In genomic region chr7:80215398-80215797, GRCm38 (mm10) we compare ENCODE assay signal across 8 mouse cellular contexts. TPM values are rescaled to one million over a fixed set of nuclear protein-coding genes. Genes with fewer than 3 reads are reported as not detected.
DNase-seq lines count a peak whose midpoint lies in the region; ATAC-seq and TF ChIP-seq lines count a peak whose summit lies in the region.

No protein-coding gene starts in this region.

- H3K4me1 ChIP-seq in E14TG2a.4 (replicated peaks; ENCODE audit: low read depth, low read length), result peaks cover 93% of the 10 kb centered on the region
- H3K4me1 ChIP-seq in heart, embryonic 13.5 days, result peaks cover 21% of the 10 kb centered on the region
- peaks cover 15 to 26% of the 10 kb centered on the region in 2 experiments for H3K4me1 ChIP-seq in liver, embryonic 14.5 days (replicated peaks; ENCODE audit: control insufficient read depth in 2 of 2, insufficient read depth in 2 of 2, low read length in 1 of 2)
- H3K4me1 ChIP-seq in neural tube, embryonic 12.5 days, result 0 out of 2 replicates have a peak, but pooled peaks cover 7% of the 10 kb centered on the region
- no peaks in the 10 kb centered on the region for H3K4me1 ChIP-seq in stomach, postnatal 0 days (replicated peaks; ENCODE audit: control insufficient read depth, insufficient read depth)

- H3K9me3 ChIP-seq in E14TG2a.4 (ENCODE audit: low read length), result no peaks in the 10 kb centered on the region
- H3K9me3 ChIP-seq in heart, embryonic 13.5 days, result no peaks in the 10 kb centered on the region
- H3K9me3 ChIP-seq in liver, embryonic 14.5 days (ENCODE audit: control insufficient read depth, low read length), result no peaks in the 10 kb centered on the region
- no peaks in the 10 kb centered on the region for H3K9me3 ChIP-seq in neural tube, embryonic 12.5 days
- H3K9me3 ChIP-seq in stomach, postnatal 0 days (ENCODE audit: control insufficient read depth, low read length), result no peaks in the 10 kb centered on the region

- peaks cover 99% of the 10 kb centered on the region for H3K36me3 ChIP-seq in E14TG2a.4 (ENCODE audit: insufficient read depth, low read length)
- peaks cover 70% of the 10 kb centered on the region for H3K36me3 ChIP-seq in heart, embryonic 13.5 days
- H3K36me3 ChIP-seq in liver, embryonic 14.5 days (replicated peaks; ENCODE audit: control insufficient read depth, insufficient read depth, low read depth), result peaks cover 79% of the 10 kb centered on the region
- H3K36me3 ChIP-seq in neural tube, embryonic 12.5 days, result peaks cover 61% of the 10 kb centered on the region
- peaks cover 25% of the 10 kb centered on the region for H3K36me3 ChIP-seq in stomach, postnatal 0 days (ENCODE audit: control insufficient read depth, insufficient read depth, low read length)

- TF ChIP-seq CTCF in E14TG2a.4 (conservative IDR thresholded peaks at IDR 0.05; ENCODE audit: low read length), result peak; percentile 79
- TF ChIP-seq CTCF in liver, embryonic 14.5 days (IDR thresholded peaks at IDR 0.05; ENCODE audit: low read depth), result peak; percentile 98
- TF ChIP-seq CTCF in stomach, postnatal 0 days (IDR thresholded peaks at IDR 0.05; ENCODE audit: low read depth), result peak; percentile 89

- no peak for TF ChIP-seq EP300 in liver, embryonic 14.5 days (IDR thresholded peaks at IDR 0.05; ENCODE audit: low read depth)
- TF ChIP-seq EP300 in stomach, postnatal 0 days (optimal IDR thresholded peaks at IDR 0.05), result no peak

- 33% methylated on average over 4 of the region's 4 CpGs for WGBS in heart, embryonic 13.5 days
- 31% methylated on average over 4 of the region's 4 CpGs for WGBS in liver, embryonic 14.5 days (ENCODE audit: insufficient replicate concordance)
- 37% methylated on average over 4 of the region's 4 CpGs for WGBS in neural tube, embryonic 12.5 days
- WGBS in stomach, postnatal 0 days, result 26% methylated on average over 4 of the region's 4 CpGs

- peak; percentile 82 for ATAC-seq in erythroid progenitor cell, adult 5-6 weeks (replicated peaks; ENCODE audit: low FRiP score, poor library complexity, severe bottlenecking)
- ATAC-seq in heart, embryonic 13.5 days (ENCODE audit: extremely low read depth, insufficient number of reproducible peaks, low FRiP score, low TSS enrichment), result no peak
- peak; percentile 64 for ATAC-seq in liver, embryonic 14.5 days (ENCODE audit: insufficient read depth)
- peak; percentile 85 for ATAC-seq in neural tube, embryonic 12.5 days (ENCODE audit: low FRiP score, low read depth)
- ATAC-seq in stomach, postnatal 0 days (ENCODE audit: low FRiP score, low TSS enrichment), result peak; percentile 77

- 0 out of 2 replicates have a peak overlapping the region, but pooled peaks have one; percentile 58 for H3K9ac ChIP-seq in heart, embryonic 13.5 days
- H3K9ac ChIP-seq in liver, embryonic 14.5 days (replicated peaks), result peak overlapping the region; percentile 38
- H3K9ac ChIP-seq in neural tube, embryonic 12.5 days, result 0 out of 2 replicates have a peak overlapping the region, but pooled peaks have one; percentile 26
- no peak overlapping the region for H3K9ac ChIP-seq in stomach, postnatal 0 days (ENCODE audit: low read length)

- H3K27me3 ChIP-seq in E14TG2a.4 (ENCODE audit: insufficient read depth, low read length), result no peaks in the 10 kb centered on the region
- no peaks in the 10 kb centered on the region for H3K27me3 ChIP-seq in heart, embryonic 13.5 days (replicated peaks)
- no peaks in the 10 kb centered on the region for H3K27me3 ChIP-seq in liver, embryonic 14.5 days (ENCODE audit: control insufficient read depth, insufficient read depth, low read length)
- H3K27me3 ChIP-seq in neural tube, embryonic 12.5 days (replicated peaks), result no peaks in the 10 kb centered on the region
- H3K27me3 ChIP-seq in stomach, postnatal 0 days (ENCODE audit: control insufficient read depth, insufficient read depth, low read length), result no peaks in the 10 kb centered on the region

- 0 out of 2 replicates have a peak overlapping the region, but pooled peaks have one; percentile 10 for H3K4me3 ChIP-seq in E14TG2a.4 (replicated peaks; ENCODE audit: low read length)
- no peak overlapping the region for H3K4me3 ChIP-seq in heart, embryonic 13.5 days
- H3K4me3 ChIP-seq in liver, embryonic 14.5 days (ENCODE audit: insufficient read depth in 1 of 2, low read depth in 2 of 2, low read length in 2 of 2), result no peak overlapping the region
- no peak overlapping the region for H3K4me3 ChIP-seq in neural tube, embryonic 12.5 days
- H3K4me3 ChIP-seq in stomach, postnatal 0 days (ENCODE audit: low read depth, low read length), result no peak overlapping the region

- DNase-seq in c-Kit-negative CD71-positive TER-119-positive erythroid progenitor cells, embryonic 14.5 days (ENCODE audit: low read depth, low spot score), result peak; percentile 75
- peak; percentile 89 for DNase-seq in kidney, postnatal 10 days
- DNase-seq in liver, embryonic 14.5 days (ENCODE audit: low read depth in 3 of 3, low spot score in 3 of 3), result no peak
- peak; percentile 82 for DNase-seq in stomach, postnatal 0 days (ENCODE audit: low spot score)

- H3K4me2 ChIP-seq in heart, embryonic 13.5 days, result no peak overlapping the region
- H3K4me2 ChIP-seq in liver, embryonic 14.5 days (ENCODE audit: low read depth), result no peak overlapping the region
- no peak overlapping the region for H3K4me2 ChIP-seq in neural tube, embryonic 12.5 days (replicated peaks)
- H3K4me2 ChIP-seq in stomach, postnatal 0 days (replicated peaks; ENCODE audit: low read depth), result no peak overlapping the region

- no peak overlapping the region for H3K27ac ChIP-seq in heart, embryonic 13.5 days (replicated peaks)
- H3K27ac ChIP-seq in liver, embryonic 14.5 days, result peak overlapping the region; percentile 54
- no peak overlapping the region for H3K27ac ChIP-seq in neural tube, embryonic 12.5 days
- H3K27ac ChIP-seq in stomach, postnatal 0 days (replicated peaks), result no peak overlapping the region

RNA-seq across cellular contexts. Expression of gene Cib1, which starts 17.2 kb away (rescaled TPM):
- 69.2 and 73.8 TPM in 2 replicates for total RNA-seq in erythroid progenitor cell, adult 5-6 weeks (2015; ENCODE audit: low replicate concordance)
- total RNA-seq in erythroid progenitor cell, adult 5-6 weeks (2017; ENCODE audit: low replicate concordance), result 70.2 and 70.4 TPM in 2 replicates
- 54.2 and 57.9 TPM in 2 replicates for polyA plus RNA-seq in heart, embryonic 13.5 days (2015; fragmentation: Nextera tagmentation; extraction: Ambion mirVana)
- 43.1 and 45.9 TPM in 2 replicates for polyA plus RNA-seq in liver, embryonic 14.5 days (2012; rRNA removed)
- polyA plus RNA-seq in liver, embryonic 14.5 days (2014; fragmentation: Nextera tagmentation; extraction: Ambion mirVana), result 90.6 and 94.2 TPM in 2 replicates
- 43.1 and 47.5 TPM in 2 replicates for polyA plus RNA-seq in neural tube, embryonic 12.5 days (2016; fragmentation: Nextera tagmentation; extraction: Ambion mirVana)
- 187 and 189 TPM in 2 replicates for polyA plus RNA-seq in stomach, postnatal 0 days (2015; fragmentation: Nextera tagmentation; extraction: Ambion mirVana)

RNA-seq across cellular contexts. Expression of gene Gdpgp1, which starts 17.3 kb away (rescaled TPM):
- total RNA-seq in erythroid progenitor cell, adult 5-6 weeks (2015; ENCODE audit: low replicate concordance), result 1.3 and 5.4 TPM in 2 replicates
- 0.08 and 0.64 TPM in 2 replicates for total RNA-seq in erythroid progenitor cell, adult 5-6 weeks (2017; ENCODE audit: low replicate concordance)
- polyA plus RNA-seq in heart, embryonic 13.5 days (2015; fragmentation: Nextera tagmentation; extraction: Ambion mirVana), result 3.3 and 3.7 TPM in 2 replicates
- polyA plus RNA-seq in liver, embryonic 14.5 days (2012; rRNA removed), result 1.3 TPM in 2 replicates
- polyA plus RNA-seq in liver, embryonic 14.5 days (2014; fragmentation: Nextera tagmentation; extraction: Ambion mirVana), result 1.1 and 1.2 TPM in 2 replicates
- polyA plus RNA-seq in neural tube, embryonic 12.5 days (2016; fragmentation: Nextera tagmentation; extraction: Ambion mirVana), result 4.9 and 5.0 TPM in 2 replicates
- polyA plus RNA-seq in stomach, postnatal 0 days (2015; fragmentation: Nextera tagmentation; extraction: Ambion mirVana), result 2.9 and 3.2 TPM in 2 replicates

RNA-seq across cellular contexts. Expression of gene Sema4b, which starts 28.8 kb away (rescaled TPM):
- total RNA-seq in erythroid progenitor cell, adult 5-6 weeks (2015; ENCODE audit: low replicate concordance), result 106 and 122 TPM in 2 replicates
- 105 and 126 TPM in 2 replicates for total RNA-seq in erythroid progenitor cell, adult 5-6 weeks (2017; ENCODE audit: low replicate concordance)
- polyA plus RNA-seq in heart, embryonic 13.5 days (2015; fragmentation: Nextera tagmentation; extraction: Ambion mirVana), result 9.9 and 11.3 TPM in 2 replicates
- polyA plus RNA-seq in liver, embryonic 14.5 days (2012; rRNA removed), result 6.1 and 6.4 TPM in 2 replicates
- 8.5 and 9.9 TPM in 2 replicates for polyA plus RNA-seq in liver, embryonic 14.5 days (2014; fragmentation: Nextera tagmentation; extraction: Ambion mirVana)
- 18.9 and 20.5 TPM in 2 replicates for polyA plus RNA-seq in neural tube, embryonic 12.5 days (2016; fragmentation: Nextera tagmentation; extraction: Ambion mirVana)
- polyA plus RNA-seq in stomach, postnatal 0 days (2015; fragmentation: Nextera tagmentation; extraction: Ambion mirVana), result 19.4 and 19.9 TPM in 2 replicates

RNA-seq across cellular contexts. Expression of gene Ttll13, which starts 30.8 kb away (rescaled TPM):
- 2.9 TPM in 1 of 2 replicates, not detected in the other for total RNA-seq in erythroid progenitor cell, adult 5-6 weeks (2015; ENCODE audit: low replicate concordance)
- not detected in 2 replicates for total RNA-seq in erythroid progenitor cell, adult 5-6 weeks (2017; ENCODE audit: low replicate concordance)
- 0.62 and 0.82 TPM in 2 replicates for polyA plus RNA-seq in heart, embryonic 13.5 days (2015; fragmentation: Nextera tagmentation; extraction: Ambion mirVana)
- 0.11 and 0.23 TPM in 2 replicates for polyA plus RNA-seq in liver, embryonic 14.5 days (2012; rRNA removed)
- 0.18 and 0.20 TPM in 2 replicates for polyA plus RNA-seq in liver, embryonic 14.5 days (2014; fragmentation: Nextera tagmentation; extraction: Ambion mirVana)
- 1.2 and 2.0 TPM in 2 replicates for polyA plus RNA-seq in neural tube, embryonic 12.5 days (2016; fragmentation: Nextera tagmentation; extraction: Ambion mirVana)
- polyA plus RNA-seq in stomach, postnatal 0 days (2015; fragmentation: Nextera tagmentation; extraction: Ambion mirVana), result 1.2 TPM in 2 replicates

RNA-seq across cellular contexts. Expression of gene Ngrn, which starts 45.6 kb away (rescaled TPM):
- 28.8 and 31.9 TPM in 2 replicates for total RNA-seq in erythroid progenitor cell, adult 5-6 weeks (2015; ENCODE audit: low replicate concordance)
- 10.1 and 18.8 TPM in 2 replicates for total RNA-seq in erythroid progenitor cell, adult 5-6 weeks (2017; ENCODE audit: low replicate concordance)
- polyA plus RNA-seq in heart, embryonic 13.5 days (2015; fragmentation: Nextera tagmentation; extraction: Ambion mirVana), result 37.0 and 37.9 TPM in 2 replicates
- 14.2 and 21.4 TPM in 2 replicates for polyA plus RNA-seq in liver, embryonic 14.5 days (2012; rRNA removed)
- polyA plus RNA-seq in liver, embryonic 14.5 days (2014; fragmentation: Nextera tagmentation; extraction: Ambion mirVana), result 26.7 and 28.3 TPM in 2 replicates
- 51.9 and 54.9 TPM in 2 replicates for polyA plus RNA-seq in neural tube, embryonic 12.5 days (2016; fragmentation: Nextera tagmentation; extraction: Ambion mirVana)
- polyA plus RNA-seq in stomach, postnatal 0 days (2015; fragmentation: Nextera tagmentation; extraction: Ambion mirVana), result 33.6 and 34.5 TPM in 2 replicates

Comparison
In these comparisons a context has a peak if more than half of its experiments do, and no peak if none do; other contexts are left out.
1. DNase-seq: peak in c-Kit-negative CD71-positive TER-119-positive erythroid progenitor cells, embryonic 14.5 days (single experiment), kidney, postnatal 10 days (single experiment) and stomach, postnatal 0 days (single experiment); none in liver, embryonic 14.5 days (0 of 3).
2. Peak in every context shown above with its lines, with median percentiles within 50 percentile points of each other: CTCF ChIP-seq.